Mouse (Mus musculus) brain, embryonic 14.5 days (tissue): Measurements from ENCODE around the gene Gpld1. TPM values are rescaled to one million over a fixed set of nuclear protein-coding genes. Genes with fewer than 3 reads are reported as not detected.

Source experiments
- DNase-seq: peaks from one replicate; pipeline ENCODE4 v3.0.0-alpha.2; 2011; ENCODE audit warnings: low read depth
- CTCF ChIP-seq: fragments of 200-500 bp; IDR thresholded peaks from 2 replicates; pipeline ENCODE4 v1.5.1; 2012; ENCODE audit warnings: inconsistent platforms, mild to moderate bottlenecking, moderate library complexity, borderline replicate concordance; ENCODE audit not compliant: insufficient read depth, insufficient read length; ENCODE audit errors: extremely low read depth
- POLR2A ChIP-seq: fragments of 200-500 bp; IDR thresholded peaks from 2 replicates; pipeline ENCODE4 v1.6.1; 2012; ENCODE audit warnings: mild to moderate bottlenecking, inconsistent platforms, borderline replicate concordance; ENCODE audit not compliant: poor library complexity, insufficient read depth, insufficient read length, severe bottlenecking; ENCODE audit errors: extremely low read depth
- polyA plus RNA-seq: library from polyadenylated mRNA; depleted of rRNA; stranded (reverse); fragments of >200 nt; gene quantifications from 2 replicates; pipeline ENCODE4 v1.2.3, GENCODE M21; 2012; rRNA removed

Gene Gpld1
- polyA plus RNA-seq, 1 experiment = 2.6 TPM

GRCm38 (mm10) chr13:25026409-25027113 lies 83.6 kb downstream of the Gpld1 start:
- no peak for TF ChIP-seq POLR2A
- no peak for TF ChIP-seq CTCF
- no peak for DNase-seq

DNA sequence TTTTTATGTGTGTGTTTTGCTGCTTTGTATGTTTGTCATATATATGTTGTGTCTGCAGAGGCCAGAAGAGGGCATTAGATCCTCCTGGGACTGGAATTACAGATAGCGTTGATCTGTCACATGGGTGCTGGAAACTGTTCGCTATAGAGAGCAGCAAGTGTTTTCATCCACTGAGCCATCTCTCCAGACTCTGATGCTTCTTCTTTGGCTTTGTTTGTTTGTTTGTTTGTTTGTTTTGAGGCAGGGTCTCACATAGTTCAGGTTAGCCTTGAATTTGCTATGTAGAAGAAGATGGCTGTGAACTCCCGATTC lies 84.1 kb downstream of the Gpld1 start:
- DNase-seq = no peak

DNA sequence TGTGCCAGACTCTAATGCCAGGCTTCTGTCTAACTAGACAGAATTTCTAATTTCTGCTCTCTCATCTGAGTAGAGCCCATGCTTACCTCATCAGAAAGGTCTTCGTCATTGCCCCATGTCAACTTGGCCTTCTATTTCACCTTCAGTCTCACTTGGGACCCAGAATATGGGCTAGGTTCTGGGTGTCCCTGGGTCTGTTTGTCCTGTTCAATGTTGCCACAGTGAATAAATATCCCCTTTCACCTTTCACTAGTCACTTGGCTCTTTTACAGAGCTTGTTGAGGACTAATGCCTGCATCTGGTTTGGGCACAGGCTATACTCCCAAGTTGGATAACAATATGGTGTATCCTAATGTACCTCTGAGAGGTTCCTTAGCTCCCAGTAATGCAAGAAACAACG lies 96.5 kb downstream of the Gpld1 start:
- no peak for DNase-seq
- TF ChIP-seq CTCF = no peak
- no peak for TF ChIP-seq POLR2A

More for the DNA sequence above, 84.1 kb downstream of the Gpld1 start:
- no peak for TF ChIP-seq POLR2A
- TF ChIP-seq CTCF = no peak

Other genes with a start within 250 kb of the Gpld1 start
- 0.10 TPM in 1 of 2 replicates, not detected in the other for gene Armh2, start 201.9 kb upstream of the Gpld1 start, polyA plus RNA-seq
- 13.6 and 19.5 TPM in 2 replicates for gene Gmnn, start 181.2 kb upstream of the Gpld1 start, polyA plus RNA-seq
- gene BC005537, start 141.5 kb upstream of the Gpld1 start, polyA plus RNA-seq = 114 and 115 TPM in 2 replicates
- 33.9 and 38.0 TPM in 2 replicates for gene Acot13, start 111.6 kb upstream of the Gpld1 start, polyA plus RNA-seq
- 46.8 and 63.3 TPM in 2 replicates for gene Tdp2, start 111.5 kb upstream of the Gpld1 start, polyA plus RNA-seq
- gene D130043K22Rik, start 98.0 kb upstream of the Gpld1 start, polyA plus RNA-seq = 1.9 and 3.6 TPM in 2 replicates
- 12.2 and 17.9 TPM in 2 replicates for gene Aldh5a1, start 5.5 kb upstream of the Gpld1 start, polyA plus RNA-seq
- gene Mrs2, start 77.2 kb downstream of the Gpld1 start, polyA plus RNA-seq = 35.7 and 41.3 TPM in 2 replicates
- gene Dcdc2a, start 112.9 kb downstream of the Gpld1 start, polyA plus RNA-seq = 0.82 and 2.9 TPM in 2 replicates